Mouse (Mus musculus): ENCODE measurements around the gene Cdx2. TPM values are rescaled to one million over a fixed set of nuclear protein-coding genes. Genes with fewer than 3 reads are reported as not detected.

Cdx2 gene
- total RNA-seq, 2 experiments from 2014 or later = not detected

DNA sequence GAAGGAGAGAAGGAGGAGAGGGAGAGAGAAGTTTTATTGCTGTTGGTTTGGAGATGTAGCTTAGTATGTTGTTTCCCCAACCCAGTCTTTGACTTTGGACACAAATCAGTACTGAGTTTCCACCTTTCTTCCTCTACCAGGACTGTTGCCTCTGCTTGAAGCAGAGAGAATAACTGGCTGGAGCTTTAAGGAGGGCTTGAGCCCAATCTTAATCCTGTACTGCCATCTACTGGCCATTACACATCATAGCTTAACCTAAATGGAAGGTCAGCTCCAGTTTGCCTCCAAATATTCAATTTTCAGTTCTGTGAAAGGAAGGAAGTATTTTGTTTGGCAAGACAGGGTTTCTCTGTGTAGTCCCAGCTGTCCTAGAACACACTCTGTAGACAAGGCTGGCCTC lies 12.6 kb upstream of the Cdx2 start:
- ATAC-seq (replicated peaks; ENCODE audit: low FRiP score, poor library complexity, severe bottlenecking) = no peak

DNA sequence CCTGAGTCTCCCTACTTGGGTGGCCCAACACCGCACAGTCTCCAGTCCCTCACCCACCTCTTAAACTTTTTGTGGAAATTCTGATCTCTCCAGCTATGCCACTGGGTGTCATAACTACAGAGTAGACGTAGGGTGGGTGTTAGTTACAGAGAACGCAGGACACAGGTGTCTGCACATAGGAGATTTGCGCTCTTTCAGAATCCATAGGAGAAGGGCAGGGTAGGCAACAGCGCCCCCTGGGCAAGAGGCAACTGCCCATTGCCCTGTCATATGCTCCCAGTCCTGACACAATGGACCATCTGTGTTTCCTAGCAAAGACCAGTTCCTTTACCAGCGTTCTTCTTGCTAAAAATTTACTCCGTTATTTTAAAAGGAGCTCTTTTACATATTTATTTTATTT lies 10.9 kb upstream of the Cdx2 start:
- no peak for ATAC-seq (replicated peaks; ENCODE audit: low FRiP score, poor library complexity, severe bottlenecking)

GRCm38 (mm10) chr5:147317321-147317720 lies 10.3 kb upstream of the Cdx2 start:
- ATAC-seq (replicated peaks; ENCODE audit: low FRiP score, poor library complexity, severe bottlenecking) = no peak

DNA sequence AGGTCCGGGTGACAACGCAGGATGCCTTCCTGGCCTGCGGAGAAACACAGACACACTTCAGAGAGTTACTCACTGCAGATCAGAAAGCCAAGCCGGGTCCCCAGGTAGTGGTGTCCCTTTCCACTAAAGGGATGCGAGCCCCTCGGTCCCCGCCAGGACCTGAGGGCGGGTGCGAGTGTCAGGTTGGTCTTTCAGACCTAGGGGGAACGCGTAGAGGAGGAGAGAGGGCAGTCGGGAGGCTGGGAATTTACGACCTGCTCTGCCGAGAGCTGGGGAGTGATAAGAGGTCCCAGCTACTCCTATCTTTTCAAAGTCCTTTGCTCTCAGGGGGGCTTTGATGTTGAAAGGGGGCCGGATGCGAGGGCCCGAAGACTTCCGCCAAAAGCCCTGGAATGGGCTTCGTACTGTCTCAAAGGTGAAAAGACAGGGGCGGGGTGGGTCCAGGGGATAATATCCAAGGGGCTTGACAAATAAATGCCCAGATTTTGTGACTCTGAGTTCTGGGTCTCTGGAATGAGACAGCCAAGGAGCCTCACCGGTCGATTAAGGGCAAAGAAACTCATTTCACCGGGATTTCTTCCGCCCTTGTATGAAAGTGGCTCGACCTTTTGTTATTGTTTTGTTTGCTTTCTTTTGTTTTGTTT lies 8.5 kb upstream of the Cdx2 start:
- ATAC-seq (replicated peaks; ENCODE audit: low FRiP score, poor library complexity, severe bottlenecking) = no peak

- no peak for ATAC-seq (replicated peaks; ENCODE audit: low FRiP score, poor library complexity, severe bottlenecking)
Observed at GRCm38 (mm10) chr5:147314646-147315431, 7.8 kb upstream of the Cdx2 start.

DNA sequence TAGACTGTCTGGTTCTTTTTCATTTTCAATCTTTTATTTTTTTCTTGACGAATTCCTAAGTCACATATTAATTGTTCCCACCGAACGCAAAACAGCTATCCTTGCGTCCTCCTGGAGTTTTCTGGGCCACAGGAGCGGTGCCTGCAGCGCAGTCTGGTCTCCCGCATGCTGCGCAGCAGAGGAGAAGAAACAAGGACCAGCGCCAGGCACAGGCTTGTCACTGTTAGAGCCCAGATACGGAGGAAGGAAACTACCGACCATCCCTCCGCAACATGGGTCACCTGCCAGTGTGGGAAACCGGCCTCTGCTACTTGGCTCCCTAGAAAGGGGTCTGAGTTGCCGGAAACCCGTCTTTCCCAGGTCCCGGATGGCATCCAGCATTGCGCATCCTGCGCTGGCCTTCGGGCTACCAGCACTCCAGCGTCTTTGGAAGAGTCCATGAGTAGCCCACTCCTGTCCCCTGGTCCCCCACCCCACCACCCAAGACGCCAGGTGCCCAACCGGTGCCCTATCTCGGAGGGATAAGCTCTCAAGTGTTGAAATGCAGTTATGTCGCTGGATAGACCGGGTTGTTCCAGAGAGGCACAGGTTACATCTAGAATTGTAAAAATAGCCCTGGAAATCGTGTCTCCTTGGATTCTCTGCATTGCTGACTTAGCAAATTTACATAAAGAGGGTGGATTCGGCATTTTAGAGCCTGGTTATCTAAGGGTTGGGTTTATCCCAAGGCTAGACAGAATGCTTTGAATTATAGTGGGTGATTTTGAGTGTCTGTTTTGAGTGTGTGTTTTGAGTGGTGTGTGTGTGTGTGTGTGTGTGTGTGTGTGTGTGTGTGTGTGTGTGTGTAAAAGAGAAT lies 6.0 kb upstream of the Cdx2 start:
- ATAC-seq (replicated peaks; ENCODE audit: low FRiP score, poor library complexity, severe bottlenecking) = no peak

DNA sequence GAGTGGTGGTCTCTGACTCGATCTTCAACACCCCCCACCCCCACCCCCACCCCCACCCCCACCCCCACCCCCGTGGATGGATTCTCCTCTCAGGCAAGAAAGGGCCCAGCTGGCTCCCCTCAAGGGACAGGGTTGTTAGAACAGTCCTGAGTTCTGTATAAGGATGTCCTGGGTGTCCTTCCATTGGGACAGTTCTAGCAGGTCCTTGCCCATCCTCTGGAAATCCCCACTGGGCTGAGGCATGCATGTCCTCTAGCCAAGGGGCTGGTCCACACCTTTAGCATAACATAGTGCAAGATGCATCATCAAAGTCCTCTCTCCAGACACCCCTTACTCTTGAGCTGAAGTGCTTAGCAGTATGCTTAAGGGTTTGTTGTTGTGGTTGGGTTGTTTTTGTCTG lies 2.7 kb upstream of the Cdx2 start:
- no peak for ATAC-seq (replicated peaks; ENCODE audit: low FRiP score, poor library complexity, severe bottlenecking)

DNA sequence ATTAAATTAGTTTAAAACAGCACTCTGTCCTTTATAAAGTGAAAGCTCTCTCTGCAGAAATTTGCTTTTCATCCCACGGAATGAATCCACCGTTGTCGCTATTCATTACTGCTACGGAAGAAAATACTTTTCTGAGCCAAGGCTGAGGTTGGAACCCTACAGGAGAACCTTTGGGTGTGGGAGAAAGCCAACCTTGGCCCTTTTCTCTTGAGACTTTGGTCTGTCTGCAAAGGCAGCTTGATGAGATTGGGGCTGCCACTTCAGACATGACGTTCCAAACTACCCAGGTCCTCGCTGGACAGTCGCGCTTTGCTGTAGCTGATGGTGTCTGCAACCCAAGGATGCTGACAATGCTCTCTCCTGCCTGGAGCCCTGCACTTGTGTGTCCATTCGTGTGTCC lies 1.4 kb upstream of the Cdx2 start:
- ATAC-seq (replicated peaks; ENCODE audit: low FRiP score, poor library complexity, severe bottlenecking) = no peak

DNA sequence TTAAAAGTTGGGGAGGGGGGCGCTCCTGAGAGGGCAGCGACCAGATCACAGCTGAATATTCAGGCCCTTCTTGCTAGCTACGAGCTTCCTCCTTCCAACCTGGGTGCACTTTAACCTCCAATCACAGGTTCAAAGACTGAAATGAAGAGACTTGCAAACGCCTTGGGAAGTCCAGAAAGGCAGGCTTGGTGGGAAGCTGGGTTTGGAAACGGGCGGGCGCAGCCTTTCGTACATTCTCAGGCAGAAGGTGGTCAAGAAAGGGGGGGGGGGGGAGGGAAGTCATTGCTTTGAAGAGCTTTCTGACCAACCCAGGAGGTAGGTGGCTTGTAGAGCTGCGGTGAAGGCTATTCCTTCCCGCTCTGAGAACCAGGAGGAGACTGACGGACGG lies 322 bp upstream of the Cdx2 start:
- no peak for ATAC-seq (replicated peaks; ENCODE audit: low FRiP score, poor library complexity, severe bottlenecking)

GRCm38 (mm10) chr5:147305856-147306637 lies 1.0 kb downstream of the Cdx2 start:
- ATAC-seq (replicated peaks; ENCODE audit: low FRiP score, poor library complexity, severe bottlenecking) = no peak

- no peak for ATAC-seq (replicated peaks; ENCODE audit: low FRiP score, poor library complexity, severe bottlenecking)
Observed at GRCm38 (mm10) chr5:147305166-147305565, 1.9 kb downstream of the Cdx2 start.

- ATAC-seq (replicated peaks; ENCODE audit: low FRiP score, poor library complexity, severe bottlenecking) = no peak
Observed at GRCm38 (mm10) chr5:147304276-147305155, 2.6 kb downstream of the Cdx2 start.

GRCm38 (mm10) chr5:147302746-147303400 lies 4.2 kb downstream of the Cdx2 start:
- ATAC-seq (replicated peaks; ENCODE audit: low FRiP score, poor library complexity, severe bottlenecking) = no peak

DNA sequence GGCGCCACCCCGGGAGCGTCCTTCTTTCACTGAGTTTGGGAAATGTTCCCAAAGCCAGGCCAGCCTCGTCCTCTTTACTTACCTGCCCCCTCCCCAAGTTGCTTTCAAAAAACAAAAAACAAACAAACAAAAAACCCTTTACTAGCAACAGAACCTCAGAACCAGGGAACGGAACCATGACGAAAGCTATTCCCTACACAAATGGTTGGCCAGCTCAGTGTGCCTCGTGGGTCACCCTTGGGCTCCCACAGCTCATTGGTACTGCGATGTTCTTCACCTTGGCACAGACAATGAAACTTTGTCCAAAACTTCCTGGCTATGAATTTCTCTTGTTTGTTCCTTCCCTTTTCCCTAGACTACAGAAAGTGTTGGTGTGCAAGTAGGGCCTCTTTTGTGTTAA lies 4.9 kb downstream of the Cdx2 start:
- ATAC-seq (replicated peaks; ENCODE audit: low FRiP score, poor library complexity, severe bottlenecking) = no peak

DNA sequence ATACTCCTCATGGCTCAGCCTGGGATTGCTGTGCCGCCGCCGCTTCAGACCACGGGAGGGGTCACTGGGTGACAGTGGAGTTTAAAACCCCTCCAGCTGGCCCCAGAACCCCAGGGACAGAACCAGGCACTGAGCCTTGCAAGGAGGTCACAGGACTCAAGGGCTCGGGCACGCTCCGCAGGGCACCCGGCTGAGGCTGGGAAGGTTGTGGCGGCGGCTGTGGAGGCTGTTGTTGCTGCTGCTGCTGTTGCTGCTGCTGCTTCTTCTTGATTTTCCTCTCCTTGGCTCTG lies 5.3 kb downstream of the Cdx2 start:
- no peak for ATAC-seq (replicated peaks; ENCODE audit: low FRiP score, poor library complexity, severe bottlenecking)

DNA sequence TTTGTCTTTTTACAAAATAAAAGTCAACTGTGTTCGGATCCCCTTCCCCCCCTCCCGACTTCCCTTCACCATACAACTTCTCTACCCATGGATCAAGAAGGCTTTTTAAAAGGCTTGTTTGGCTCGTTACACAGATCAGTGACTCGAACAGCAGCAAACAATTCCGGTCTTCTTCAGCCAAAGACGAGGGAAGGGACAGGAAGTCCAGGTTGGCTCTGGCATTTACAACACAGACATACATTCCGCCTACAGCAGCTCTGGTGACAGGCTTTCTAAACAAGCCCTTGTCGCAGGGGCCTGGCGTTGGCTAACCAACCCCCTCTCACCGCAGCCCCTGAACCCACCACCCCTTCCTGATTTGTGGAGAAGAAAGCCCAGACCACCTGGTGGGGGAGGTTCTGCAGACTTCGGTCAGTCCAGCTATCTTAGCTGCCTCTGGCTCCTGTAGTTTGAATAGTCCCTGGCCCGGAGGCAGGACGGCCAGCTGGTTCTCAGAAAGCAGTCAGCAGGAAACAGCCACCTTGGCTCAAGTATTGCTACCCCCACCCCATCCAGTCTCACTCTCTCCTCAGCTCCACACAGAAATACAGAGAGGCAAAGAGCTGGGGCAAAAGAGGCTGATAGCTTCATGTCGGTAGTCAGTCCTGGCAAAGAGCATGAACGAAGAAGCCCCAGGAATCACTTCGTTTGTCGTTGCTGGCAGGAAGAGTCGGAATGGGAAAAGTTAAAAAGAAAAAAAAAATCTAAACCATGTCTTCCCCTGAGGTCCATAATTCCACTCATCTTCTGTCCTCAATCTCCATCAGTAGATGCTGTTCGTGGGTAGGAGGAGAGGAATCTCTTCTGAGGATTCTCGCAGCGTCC lies 5.9 kb downstream of the Cdx2 start:
- no peak for ATAC-seq (replicated peaks; ENCODE audit: low FRiP score, poor library complexity, severe bottlenecking)

- ATAC-seq (replicated peaks; ENCODE audit: low FRiP score, poor library complexity, severe bottlenecking) = no peak
Observed at GRCm38 (mm10) chr5:147300001-147300363, 7.1 kb downstream of the Cdx2 start.
